Mouse (Mus musculus): ENCODE measurements around the gene Olfr1140. TPM values are rescaled to one million over a fixed set of nuclear protein-coding genes. Genes with fewer than 3 reads are reported as not detected.

Gene Olfr1140
- not detected in 2 replicates for polyA plus RNA-seq (2012; rRNA removed)

- no peak for DNase-seq
- no peak within 1 kb of the TSS for H3K4me3 ChIP-seq (replicated peaks; ENCODE audit: extremely low read depth, low read depth, low read length)
- WGBS, result 76% methylated on average over 3 of the region's 3 CpGs
- H3K4me1 ChIP-seq (ENCODE audit: control insufficient read depth, insufficient read depth, low read length), result no peaks in the 10 kb centered on the region
- no peak for TF ChIP-seq CTCF (IDR thresholded peaks at IDR 0.05; ENCODE audit: insufficient read depth, low read length)
- TF ChIP-seq POLR2A (IDR thresholded peaks at IDR 0.05; ENCODE audit: borderline replicate concordance, extremely low read depth, low read depth, low read length), result no peak
These were observed at the start of gene Olfr1140 for GRCm38 (mm10) chr2:87743452-87743851. Gene Olfr1140, plus strand, starts transcription at chr2:87743752.

- no peak for DNase-seq
- H3K4me3 ChIP-seq (replicated peaks; ENCODE audit: extremely low read depth, low read depth, low read length), result no peak within 1 kb of the TSS
- TF ChIP-seq CTCF (IDR thresholded peaks at IDR 0.05; ENCODE audit: insufficient read depth, low read length), result no peak
- no peak for TF ChIP-seq POLR2A (IDR thresholded peaks at IDR 0.05; ENCODE audit: borderline replicate concordance, extremely low read depth, low read depth, low read length)
- H3K4me1 ChIP-seq (ENCODE audit: control insufficient read depth, insufficient read depth, low read length), result no peaks in the 10 kb centered on the region
These were observed 49.7 kb upstream of the Olfr1140 start, which contains the start of gene Olfr1136 for GRCm38 (mm10) chr2:87693847-87694246. Gene Olfr1136, minus strand, starts transcription at chr2:87693947.

DNA sequence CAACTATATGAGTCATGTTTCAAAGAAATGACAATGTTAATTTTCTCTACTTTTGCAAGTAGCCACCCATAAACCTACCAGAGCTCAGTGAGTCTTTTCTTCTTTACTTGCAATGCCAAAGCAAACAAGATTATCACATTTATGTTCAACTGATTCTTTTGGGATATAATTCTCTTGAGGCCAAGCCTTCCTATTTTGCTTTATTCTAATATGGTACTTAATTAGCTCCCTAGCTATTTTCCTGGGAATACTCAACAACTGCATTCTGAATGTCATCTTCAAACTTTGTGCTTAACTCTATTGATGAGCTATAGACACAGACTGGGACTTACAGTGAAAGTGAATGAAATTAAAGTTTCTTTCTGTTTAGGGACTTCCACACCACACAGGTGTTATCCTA is 30.5 kb upstream of the Olfr1140 start, which contains the start of gene Olfr1137:
Olfr1137 (minus strand) TSS at position 101 of the 400 bp plus-strand sequence.
- no peak for DNase-seq
- H3K4me3 ChIP-seq (replicated peaks; ENCODE audit: extremely low read depth, low read depth, low read length), result no peak within 1 kb of the TSS
- H3K4me1 ChIP-seq (ENCODE audit: control insufficient read depth, insufficient read depth, low read length), result no peaks in the 10 kb centered on the region
- TF ChIP-seq POLR2A (IDR thresholded peaks at IDR 0.05; ENCODE audit: borderline replicate concordance, extremely low read depth, low read depth, low read length), result no peak
- no peak for TF ChIP-seq CTCF (IDR thresholded peaks at IDR 0.05; ENCODE audit: insufficient read depth, low read length)

- no peaks in the 10 kb centered on the region for H3K4me1 ChIP-seq (ENCODE audit: control insufficient read depth, insufficient read depth, low read length)
- no peak for DNase-seq
- no peak within 1 kb of the TSS for H3K4me3 ChIP-seq (replicated peaks; ENCODE audit: extremely low read depth, low read depth, low read length)
- 71% methylated on average over 1 of the region's 1 CpGs for WGBS
- no peak for TF ChIP-seq POLR2A (IDR thresholded peaks at IDR 0.05; ENCODE audit: borderline replicate concordance, extremely low read depth, low read depth, low read length)
- TF ChIP-seq CTCF (IDR thresholded peaks at IDR 0.05; ENCODE audit: insufficient read depth, low read length), result no peak
These were observed 3.7 kb upstream of the Olfr1140 start, which contains the start of gene Olfr1138 for GRCm38 (mm10) chr2:87739878-87740277. Gene Olfr1138, minus strand, starts transcription at chr2:87739978.

- 68% methylated on average over 1 of the region's 1 CpGs for WGBS
These were observed 10.3 kb downstream of the Olfr1140 start, which contains the start of gene Olfr1141 for GRCm38 (mm10) chr2:87753891-87754290. Gene Olfr1141, minus strand, starts transcription at chr2:87753991.

DNA sequence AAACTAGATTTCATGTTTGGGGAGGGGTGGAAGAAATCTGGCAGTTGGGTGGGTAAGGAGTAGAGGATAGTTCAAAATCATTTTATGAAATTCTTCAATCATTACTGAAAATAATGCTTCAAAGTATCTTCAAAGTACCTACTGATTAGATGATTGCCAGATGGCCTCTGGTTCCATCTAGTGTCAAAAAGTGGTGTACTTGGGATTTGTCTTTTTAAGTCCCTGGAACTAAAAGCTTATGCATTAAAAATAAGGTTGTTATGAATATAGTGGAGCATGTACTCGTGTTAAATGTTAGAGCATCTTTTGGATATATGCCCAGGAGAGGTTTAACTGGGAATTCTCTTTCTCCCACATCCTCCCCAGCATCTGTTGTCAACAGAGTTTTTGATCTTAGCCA is 32.6 kb downstream of the Olfr1140 start:
- Histone ChIP-seq H3K4me3 (replicated peaks; ENCODE audit: extremely low read depth, low read depth, low read length) (no peak overlapping the region), H3K4me1 (ENCODE audit: control insufficient read depth, insufficient read depth, low read length) (no peaks in the 10 kb centered on the region)
- no peak for TF ChIP-seq POLR2A (IDR thresholded peaks at IDR 0.05; ENCODE audit: borderline replicate concordance, extremely low read depth, low read depth, low read length)
- no peak for TF ChIP-seq CTCF (IDR thresholded peaks at IDR 0.05; ENCODE audit: insufficient read depth, low read length)
- no peak for DNase-seq
- 32% methylated on average over 1 of the region's 1 CpGs for WGBS

More at GRCm38 (mm10) chr2:87753891-87754290, 10.3 kb downstream of the Olfr1140 start, which contains the start of gene Olfr1141:
- Histone ChIP-seq H3K4me3 (replicated peaks; ENCODE audit: extremely low read depth, low read depth, low read length) (no peak within 1 kb of the TSS), H3K4me1 (ENCODE audit: control insufficient read depth, insufficient read depth, low read length) (no peaks in the 10 kb centered on the region)
- TF ChIP-seq POLR2A (IDR thresholded peaks at IDR 0.05; ENCODE audit: borderline replicate concordance, extremely low read depth, low read depth, low read length) (no peak), CTCF (IDR thresholded peaks at IDR 0.05; ENCODE audit: insufficient read depth, low read length) (no peak)
- DNase-seq, result no peak

DNA sequence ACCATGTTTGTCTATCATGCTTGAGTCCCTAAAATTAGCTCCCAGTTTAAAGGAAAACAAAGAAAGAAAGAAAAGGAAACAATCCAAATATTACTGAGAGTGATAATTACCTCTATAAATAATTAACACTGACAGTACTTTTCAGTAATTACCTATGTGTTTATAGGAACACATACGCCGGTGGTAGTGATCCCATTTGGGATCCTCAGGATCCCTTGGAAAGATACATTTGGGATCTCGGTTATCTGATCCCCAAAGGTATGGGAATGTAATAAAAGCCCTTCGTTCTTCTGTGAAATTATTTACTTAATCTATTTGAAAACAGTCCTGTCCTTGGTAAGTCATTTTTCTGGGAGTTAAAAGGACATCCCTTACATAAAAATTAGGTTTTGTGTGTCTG is 35.6 kb downstream of the Olfr1140 start, which contains the start of gene Olfr152:
Olfr152 (plus strand) TSS at position 301 of the 400 bp plus-strand sequence.
- no peaks in the 10 kb centered on the region for H3K4me1 ChIP-seq (ENCODE audit: control insufficient read depth, insufficient read depth, low read length)
- no peak for TF ChIP-seq CTCF (IDR thresholded peaks at IDR 0.05; ENCODE audit: insufficient read depth, low read length)
- TF ChIP-seq POLR2A (IDR thresholded peaks at IDR 0.05; ENCODE audit: borderline replicate concordance, extremely low read depth, low read depth, low read length), result no peak
- WGBS, result 69% methylated on average over 4 of the region's 4 CpGs
- H3K4me3 ChIP-seq (replicated peaks; ENCODE audit: extremely low read depth, low read depth, low read length), result no peak within 1 kb of the TSS
- no peak for DNase-seq

Other genes with a start within 250 kb of the Olfr1140 start
- gene Pramel7, start 246.7 kb upstream of the Olfr1140 start, polyA plus RNA-seq (2012; rRNA removed), result not detected in 2 replicates
- not detected in 2 replicates for gene Pramel6, start 237.2 kb upstream of the Olfr1140 start, polyA plus RNA-seq (2012; rRNA removed)
- not detected in 2 replicates for gene Olfr153, start 212.0 kb upstream of the Olfr1140 start, polyA plus RNA-seq (2012; rRNA removed)
- gene Olfr1128, start 198.2 kb upstream of the Olfr1140 start, polyA plus RNA-seq (2012; rRNA removed), result not detected in 2 replicates
- gene Olfr1129, start 169.8 kb upstream of the Olfr1140 start, polyA plus RNA-seq (2012; rRNA removed), result not detected in 2 replicates
- gene Olfr1130, start 137.5 kb upstream of the Olfr1140 start, polyA plus RNA-seq (2012; rRNA removed), result not detected in 2 replicates
- gene Olfr1131, start 116.6 kb upstream of the Olfr1140 start, polyA plus RNA-seq (2012; rRNA removed), result not detected in 2 replicates
- not detected in 2 replicates for gene Olfr1132, start 106.2 kb upstream of the Olfr1140 start, polyA plus RNA-seq (2012; rRNA removed)
- gene Olfr1133, start 96.4 kb upstream of the Olfr1140 start, polyA plus RNA-seq (2012; rRNA removed), result not detected in 2 replicates
- not detected in 2 replicates for gene Olfr1134, start 85.3 kb upstream of the Olfr1140 start, polyA plus RNA-seq (2012; rRNA removed)
- not detected in 2 replicates for gene Olfr1135, start 70.1 kb upstream of the Olfr1140 start, polyA plus RNA-seq (2012; rRNA removed)
- gene Olfr1136, start 49.8 kb upstream of the Olfr1140 start, polyA plus RNA-seq (2012; rRNA removed), result not detected in 2 replicates
- not detected in 2 replicates for gene Olfr1137, start 30.6 kb upstream of the Olfr1140 start, polyA plus RNA-seq (2012; rRNA removed)
- gene Olfr1138, start 3.8 kb upstream of the Olfr1140 start, polyA plus RNA-seq (2012; rRNA removed), result not detected in 2 replicates
- gene Olfr1141, start 10.2 kb downstream of the Olfr1140 start, polyA plus RNA-seq (2012; rRNA removed), result not detected in 2 replicates
- not detected in 2 replicates for gene Olfr152, start 35.7 kb downstream of the Olfr1140 start, polyA plus RNA-seq (2012; rRNA removed)
- not detected in 2 replicates for gene Olfr1143, start 56.8 kb downstream of the Olfr1140 start, polyA plus RNA-seq (2012; rRNA removed)
- not detected in 2 replicates for gene Olfr1145, start 66.1 kb downstream of the Olfr1140 start, polyA plus RNA-seq (2012; rRNA removed)
- not detected in 2 replicates for gene Olfr1148, start 86.8 kb downstream of the Olfr1140 start, polyA plus RNA-seq (2012; rRNA removed)
- not detected in 2 replicates for gene Olfr1150-ps1, start 100.2 kb downstream of the Olfr1140 start, polyA plus RNA-seq (2012; rRNA removed)
- gene Olfr1151, start 112.1 kb downstream of the Olfr1140 start, polyA plus RNA-seq (2012; rRNA removed), result not detected in 2 replicates
- not detected in 2 replicates for gene Olfr1152, start 122.7 kb downstream of the Olfr1140 start, polyA plus RNA-seq (2012; rRNA removed)
- gene Olfr1153, start 151.2 kb downstream of the Olfr1140 start, polyA plus RNA-seq (2012; rRNA removed), result not detected in 2 replicates
- not detected in 2 replicates for gene Olfr1154, start 161.4 kb downstream of the Olfr1140 start, polyA plus RNA-seq (2012; rRNA removed)
- gene Olfr1155, start 201.4 kb downstream of the Olfr1140 start, polyA plus RNA-seq (2012; rRNA removed), result not detected in 2 replicates
- not detected in 2 replicates for gene Olfr1156, start 209.3 kb downstream of the Olfr1140 start, polyA plus RNA-seq (2012; rRNA removed)
- gene Olfr1157, start 224.5 kb downstream of the Olfr1140 start, polyA plus RNA-seq (2012; rRNA removed), result not detected in 2 replicates
- gene Olfr74, start 230.9 kb downstream of the Olfr1140 start, polyA plus RNA-seq (2012; rRNA removed), result not detected in 2 replicates
- gene Olfr1158, start 246.4 kb downstream of the Olfr1140 start, polyA plus RNA-seq (2012; rRNA removed), result not detected in 2 replicates